Mouse (Mus musculus) MEL (cell line): ENCODE measurements around the gene Vmp1.

ENCODE experiments used
- CTCF ChIP-seq, 3 experiments: IDR thresholded peaks in 2 of 3; conservative IDR thresholded peaks in 1 of 3; 2 replicates each; pipeline ENCODE4 v1.5.1; 2011 to 2012; ENCODE audit warnings: low read length in 3 of 3, low read depth in 2 of 3, mild to moderate bottlenecking in 2 of 3, improper control_type of control experiment in 1 of 3, inconsistent platforms in 1 of 3, mixed read lengths in 1 of 3, moderate library complexity in 1 of 3; ENCODE audit not compliant: control insufficient read depth in 1 of 3, insufficient read depth in 1 of 3, poor library complexity in 1 of 3, severe bottlenecking in 1 of 3
- E2F4 ChIP-seq: IDR thresholded peaks from 2 replicates; pipeline ENCODE4 v1.6.1; 2011; ENCODE audit warnings: low read depth, low read length, improper control_type of control experiment, borderline replicate concordance
- HCFC1 ChIP-seq: IDR thresholded peaks from 2 replicates; pipeline ENCODE4 v1.6.1; 2012; ENCODE audit warnings: low read depth, mild to moderate bottlenecking, inconsistent platforms, low read length, improper control_type of control experiment, moderate library complexity
- MAFK ChIP-seq: IDR thresholded peaks from 2 replicates; pipeline ENCODE4 v1.6.1; 2011; ENCODE audit warnings: low read depth, mild to moderate bottlenecking, low read length, improper control_type of control experiment, borderline replicate concordance
- MAX ChIP-seq: IDR thresholded peaks from 2 replicates; pipeline ENCODE4 v1.6.1; 2011; ENCODE audit warnings: low read length, improper control_type of control experiment
- MXI1 ChIP-seq: IDR thresholded peaks from 2 replicates; pipeline ENCODE4 v1.6.1; 2011; ENCODE audit warnings: mild to moderate bottlenecking, low read depth, low read length, improper control_type of control experiment
- NRF1 ChIP-seq: IDR thresholded peaks from 2 replicates; pipeline ENCODE4 v1.6.1; 2014; ENCODE audit warnings: low read depth, mild to moderate bottlenecking, inconsistent platforms, low read length, improper control_type of control experiment, moderate library complexity; ENCODE audit not compliant: poor library complexity, insufficient read depth, severe bottlenecking
- POLR2A ChIP-seq, 2 experiments: IDR thresholded peaks; 2 replicates each; pipeline ENCODE4 v1.6.1; 2011 to 2012; ENCODE audit warnings: low read length in 2 of 2, mild to moderate bottlenecking in 2 of 2, control low read depth in 1 of 2, improper control_type of control experiment in 1 of 2, low read depth in 1 of 2, moderate library complexity in 1 of 2; ENCODE audit not compliant: control insufficient read depth in 1 of 2, insufficient read depth in 1 of 2, poor library complexity in 1 of 2
- POLR2AphosphoS2 ChIP-seq: IDR thresholded peaks from 2 replicates; pipeline ENCODE4 v1.6.1; 2011; ENCODE audit warnings: low read length, improper control_type of control experiment
- USF2 ChIP-seq, 2 experiments: IDR thresholded peaks; 2 replicates each; pipeline ENCODE4 v1.6.1; 2011 to 2012; ENCODE audit warnings: improper control_type of control experiment in 2 of 2, low read length in 2 of 2, borderline replicate concordance in 1 of 2, inconsistent platforms in 1 of 2, low read depth in 1 of 2, mild to moderate bottlenecking in 1 of 2; ENCODE audit not compliant: insufficient read depth in 1 of 2

DNA sequence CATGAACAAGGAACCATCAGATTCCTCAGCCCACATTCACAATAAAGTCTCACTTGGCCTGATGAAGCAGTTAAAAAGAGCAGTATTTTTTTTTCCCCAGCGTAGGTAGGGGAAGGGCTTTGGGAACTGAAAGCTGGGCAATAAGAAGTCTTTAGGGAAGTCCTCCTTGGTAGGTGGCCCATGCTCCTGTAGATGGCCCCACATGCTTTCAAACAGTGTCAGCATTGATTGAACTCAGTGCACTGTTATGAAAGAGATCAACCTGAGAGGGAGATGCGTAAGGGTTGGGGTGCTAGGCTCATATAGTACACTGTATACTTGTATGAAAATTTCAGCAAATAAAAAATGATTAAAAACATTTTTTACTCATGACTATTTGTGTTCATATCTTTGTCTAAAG lies 8.3 kb upstream of the Vmp1 start:
- TF ChIP-seq CTCF (IDR thresholded peaks at IDR 0.05 in 2 of 3, conservative IDR thresholded peaks at IDR 0.05 in 1 of 3; ENCODE audit: control insufficient read depth in 1 of 3, insufficient read depth in 1 of 3, low read depth in 2 of 3, low read length in 3 of 3, poor library complexity in 1 of 3, severe bottlenecking in 1 of 3) (peak in 1 of 3 experiments; percentile 10; a peak in 1 of 6 replicates), MAFK (no peak), POLR2AphosphoS2 (peak; percentile 58), POLR2A (IDR thresholded peaks at IDR 0.05; ENCODE audit: control insufficient read depth in 1 of 2, insufficient read depth in 1 of 2, low read depth in 1 of 2, low read length in 2 of 2, poor library complexity in 1 of 2) (no peak), MAX (no peak), HCFC1 (no peak), NRF1 (no peak), MXI1 (no peak), USF2 (IDR thresholded peaks at IDR 0.05; ENCODE audit: borderline replicate concordance in 1 of 2, insufficient read depth in 1 of 2, low read depth in 1 of 2, low read length in 2 of 2) (no peak), E2F4 (no peak)
